Mouse (Mus musculus) G1E (cell line): ENCODE results near the gene Pigb. TPM values are rescaled to one million over a fixed set of nuclear protein-coding genes. Genes with fewer than 3 reads are reported as not detected.

Experiments used
- ATAC-seq: 2 replicates; pipeline ENCODE4 v1.8.0; 2016; ENCODE audit warnings: mild to moderate bottlenecking; ENCODE audit not compliant: insufficient number of reproducible peaks, poor library complexity, low FRiP score, severe bottlenecking; ENCODE audit errors: extremely low read depth
- DNase-seq: peaks from one replicate; pipeline ENCODE4 v3.0.0; 2012; ENCODE audit warnings: low spot score
- H3K27me3 ChIP-seq: 2 replicates; pipeline ENCODE4 v1.6.1; 2012; ENCODE audit warnings: mild to moderate bottlenecking, low read length, inconsistent platforms; ENCODE audit not compliant: insufficient read depth
- H3K36me3 ChIP-seq: replicated peaks from 2 replicates; pipeline ENCODE3; 2012; ENCODE audit warnings: mild to moderate bottlenecking, inconsistent platforms
- H3K4me1 ChIP-seq: 2 replicates; pipeline ENCODE4 v1.6.1; 2012; ENCODE audit warnings: low read depth, low read length, inconsistent platforms, mixed read lengths; ENCODE audit not compliant: insufficient read depth
- H3K4me3 ChIP-seq: 2 replicates; pipeline ENCODE4 v1.5.1; 2012; ENCODE audit warnings: low read depth, mild to moderate bottlenecking, inconsistent platforms, low read length, moderate library complexity, mixed read lengths
- H3K9me3 ChIP-seq: replicated peaks from 2 replicates; pipeline ENCODE4 v1.6.1; 2012; ENCODE audit warnings: inconsistent platforms
- CTCF ChIP-seq: IDR thresholded peaks from 2 replicates; pipeline ENCODE4 v1.5.1; 2012; ENCODE audit warnings: low read depth, low read length, inconsistent platforms, mixed read lengths
- GATA1 ChIP-seq: IDR thresholded peaks from 2 replicates; pipeline ENCODE4 v1.6.1; 2012; ENCODE audit warnings: borderline replicate concordance, low read length, inconsistent platforms, mixed read lengths
- GATA2 ChIP-seq: IDR thresholded peaks from 2 replicates; pipeline ENCODE4 v1.6.1; 2012; ENCODE audit warnings: low read depth, low read length, inconsistent platforms, borderline replicate concordance
- POLR2AphosphoS5 ChIP-seq: IDR thresholded peaks from 2 replicates; pipeline ENCODE4 v1.6.1; 2012; ENCODE audit warnings: low read depth, low read length, inconsistent platforms; ENCODE audit not compliant: insufficient replicate concordance
- TAL1 ChIP-seq: conservative IDR thresholded peaks from 2 replicates; pipeline ENCODE4 v1.6.1; 2012; ENCODE audit warnings: low read depth, low read length, inconsistent platforms, mixed read lengths
- polyA plus RNA-seq: library from polyadenylated mRNA; stranded (reverse); fragments of >175 nt; gene quantifications from 2 replicates; pipeline ENCODE4 v1.2.3, GENCODE M21; 2012
- total RNA-seq, 2 experiments: library from RNA; stranded (forward) in 1 of 2; stranded (reverse) in 1 of 2; fragments of 200-1000 nt in 1 of 2; fragments of >200 nt in 1 of 2; fragmentation: Nextera tagmentation in 1 of 2; gene quantifications; 2 replicates each; pipeline ENCODE4 v1.2.3; 2014 to 2017

The Pigb gene
- total and polyA plus RNA-seq, 3 experiments = 2.0 to 49.1 (median 6.6) TPM

- no peaks in the 10 kb centered on the region for H3K27me3 ChIP-seq
- TF ChIP-seq TAL1 (no peak), GATA2 (no peak), GATA1 (no peak), POLR2AphosphoS5 (no peak), CTCF (no peak)
- DNase-seq (no peak), ATAC-seq (no peak)
- H3K4me3 ChIP-seq = no peak overlapping the region
- H3K4me1 ChIP-seq = peaks cover 24% of the 10 kb centered on the region
- no peaks in the 10 kb centered on the region for H3K9me3 ChIP-seq
- no peaks in the 10 kb centered on the region for H3K36me3 ChIP-seq
These were observed 51.5 kb downstream of the Pigb start for GRCm38 (mm10) chr9:72988706-72989105.

- TF ChIP-seq TAL1 = no peak
- TF ChIP-seq GATA2 = no peak
- no peak for TF ChIP-seq CTCF
- TF ChIP-seq POLR2AphosphoS5 = no peak
- TF ChIP-seq GATA1 = no peak
- Histone ChIP-seq H3K4me1 (peaks cover 24% of the 10 kb centered on the region), H3K36me3 (no peaks in the 10 kb centered on the region), H3K9me3 (no peaks in the 10 kb centered on the region), H3K27me3 (no peaks in the 10 kb centered on the region), H3K4me3 (no peak overlapping the region)
- ATAC-seq (no peak), DNase-seq (no peak)
These were observed 52.5 kb downstream of the Pigb start for GRCm38 (mm10) chr9:72987703-72988102.

- H3K9me3 ChIP-seq = no peaks in the 10 kb centered on the region
- no peaks in the 10 kb centered on the region for H3K36me3 ChIP-seq
- peak; percentile 93 for DNase-seq
- H3K4me1 ChIP-seq = peaks cover 24% of the 10 kb centered on the region
- TF ChIP-seq POLR2AphosphoS5 (no peak), GATA2 (no peak), CTCF (no peak), TAL1 (no peak), GATA1 (no peak)
- peak within 1 kb of the TSS; percentile 95 for H3K4me3 ChIP-seq
- H3K27me3 ChIP-seq = no peaks in the 10 kb centered on the region
- ATAC-seq = peak; percentile 98
These were observed 54.6 kb downstream of the Pigb start, which contains the start of the genes Ccpg1os and Ccpg1 for GRCm38 (mm10) chr9:72985250-72986220. Gene Ccpg1os (minus strand): TSS chr9:72985382. Gene Ccpg1 (plus strand): TSS chr9:72985429.

- Histone ChIP-seq H3K4me1 (peaks cover 24% of the 10 kb centered on the region), H3K36me3 (no peaks in the 10 kb centered on the region), H3K9me3 (no peaks in the 10 kb centered on the region), H3K4me3 (no peak overlapping the region), H3K27me3 (no peaks in the 10 kb centered on the region)
- DNase-seq = no peak
- TF ChIP-seq CTCF (no peak), GATA2 (no peak), GATA1 (no peak), POLR2AphosphoS5 (no peak), TAL1 (no peak)
- ATAC-seq = no peak
These were observed 57.1 kb downstream of the Pigb start for GRCm38 (mm10) chr9:72983066-72983465.

- no peaks in the 10 kb centered on the region for H3K9me3 ChIP-seq
- DNase-seq (no peak), ATAC-seq (no peak)
- H3K27me3 ChIP-seq = no peaks in the 10 kb centered on the region
- H3K36me3 ChIP-seq = no peaks in the 10 kb centered on the region
- H3K4me3 ChIP-seq = no peak overlapping the region
- TF ChIP-seq GATA1 = no peak
- no peak for TF ChIP-seq POLR2AphosphoS5
- no peak for TF ChIP-seq CTCF
- TF ChIP-seq GATA2 = no peak
- TF ChIP-seq TAL1 = no peak
- no peaks in the 10 kb centered on the region for H3K4me1 ChIP-seq
These were observed 64.9 kb downstream of the Pigb start for GRCm38 (mm10) chr9:72975242-72975641.

- TF ChIP-seq GATA1 = no peak
- Histone ChIP-seq H3K9me3 (no peaks in the 10 kb centered on the region), H3K36me3 (no peaks in the 10 kb centered on the region), H3K4me3 (no peak overlapping the region), H3K27me3 (no peaks in the 10 kb centered on the region), H3K4me1 (peaks cover 2% of the 10 kb centered on the region; the same call in 1 of the 2 replicates)
- ATAC-seq = no peak
- no peak for DNase-seq
These were observed 65.4 kb downstream of the Pigb start for GRCm38 (mm10) chr9:72974734-72975133.
